Mouse (Mus musculus) C2C12 (cell line): ENCODE results near the gene Card19.

Experiments
- CTCF ChIP-seq: IDR thresholded peaks from one replicate; pipeline ENCODE4 v1.5.1; 2011; ENCODE audit not compliant: control insufficient read depth, insufficient read depth, insufficient read length
- MAX ChIP-seq: IDR thresholded peaks from one replicate; pipeline ENCODE4 v1.6.1; 2011; ENCODE audit warnings: mild to moderate bottlenecking, control low read depth
- USF1 ChIP-seq: IDR thresholded peaks from one replicate; pipeline ENCODE4 v1.6.1; 2011; ENCODE audit warnings: low read depth, mild to moderate bottlenecking, control low read depth, moderate library complexity

- no peak for TF ChIP-seq MAX
- no peak for TF ChIP-seq CTCF
- TF ChIP-seq USF1 = no peak
These were observed 61.2 kb downstream of the Card19 start for GRCm38 (mm10) chr13:49154621-49155020.
